Mouse (Mus musculus) G1E (cell line): Measurements from ENCODE around the gene Ovca2. TPM values are rescaled to one million over a fixed set of nuclear protein-coding genes. Genes with fewer than 3 reads are reported as not detected.
A peak's percentile ranks its signal among the peaks of the same experiment; 100 is the strongest.

Source experiments
- ATAC-seq: 2 replicates; pipeline ENCODE4 v1.8.0; 2016; ENCODE audit warnings: mild to moderate bottlenecking; ENCODE audit not compliant: insufficient number of reproducible peaks, poor library complexity, low FRiP score, severe bottlenecking; ENCODE audit errors: extremely low read depth
- DNase-seq: peaks from one replicate; pipeline ENCODE4 v3.0.0; 2012; ENCODE audit warnings: low spot score
- H3K27me3 ChIP-seq: 2 replicates; pipeline ENCODE4 v1.6.1; 2012; ENCODE audit warnings: mild to moderate bottlenecking, low read length, inconsistent platforms; ENCODE audit not compliant: insufficient read depth
- H3K36me3 ChIP-seq: replicated peaks from 2 replicates; pipeline ENCODE3; 2012; ENCODE audit warnings: mild to moderate bottlenecking, inconsistent platforms
- H3K4me1 ChIP-seq: 2 replicates; pipeline ENCODE4 v1.6.1; 2012; ENCODE audit warnings: low read depth, low read length, inconsistent platforms, mixed read lengths; ENCODE audit not compliant: insufficient read depth
- H3K4me3 ChIP-seq: 2 replicates; pipeline ENCODE4 v1.5.1; 2012; ENCODE audit warnings: low read depth, mild to moderate bottlenecking, inconsistent platforms, low read length, moderate library complexity, mixed read lengths
- H3K9me3 ChIP-seq: replicated peaks from 2 replicates; pipeline ENCODE4 v1.6.1; 2012; ENCODE audit warnings: inconsistent platforms
- CTCF ChIP-seq: IDR thresholded peaks from 2 replicates; pipeline ENCODE4 v1.5.1; 2012; ENCODE audit warnings: low read depth, low read length, inconsistent platforms, mixed read lengths
- GATA1 ChIP-seq: IDR thresholded peaks from 2 replicates; pipeline ENCODE4 v1.6.1; 2012; ENCODE audit warnings: borderline replicate concordance, low read length, inconsistent platforms, mixed read lengths
- GATA2 ChIP-seq: IDR thresholded peaks from 2 replicates; pipeline ENCODE4 v1.6.1; 2012; ENCODE audit warnings: low read depth, low read length, inconsistent platforms, borderline replicate concordance
- POLR2AphosphoS5 ChIP-seq: IDR thresholded peaks from 2 replicates; pipeline ENCODE4 v1.6.1; 2012; ENCODE audit warnings: low read depth, low read length, inconsistent platforms; ENCODE audit not compliant: insufficient replicate concordance
- TAL1 ChIP-seq: conservative IDR thresholded peaks from 2 replicates; pipeline ENCODE4 v1.6.1; 2012; ENCODE audit warnings: low read depth, low read length, inconsistent platforms, mixed read lengths
- polyA plus RNA-seq: library from polyadenylated mRNA; stranded (reverse); fragments of >175 nt; gene quantifications from 2 replicates; pipeline ENCODE4 v1.2.3, GENCODE M21; 2012
- total RNA-seq, 2 experiments: library from RNA; stranded (forward) in 1 of 2; stranded (reverse) in 1 of 2; fragments of 200-1000 nt in 1 of 2; fragments of >200 nt in 1 of 2; fragmentation: Nextera tagmentation in 1 of 2; gene quantifications; 2 replicates each; pipeline ENCODE4 v1.2.3; 2014 to 2017

The Ovca2 gene
- total and polyA plus RNA-seq, 3 experiments = 2.0 to 21.0 (median 20.9) TPM

GRCm38 (mm10) chr11:75134485-75135068 lies 44.1 kb downstream of the Ovca2 start:
- TF ChIP-seq GATA2 (no peak), TAL1 (no peak), POLR2AphosphoS5 (no peak), GATA1 (no peak), CTCF (no peak)
- H3K4me1 ChIP-seq = peaks cover 22% of the 10 kb centered on the region
- no peak overlapping the region for H3K4me3 ChIP-seq
- no peaks in the 10 kb centered on the region for H3K9me3 ChIP-seq
- H3K36me3 ChIP-seq = peaks cover 63% of the 10 kb centered on the region
- no peak for DNase-seq
- ATAC-seq = no peak
- no peaks in the 10 kb centered on the region for H3K27me3 ChIP-seq

GRCm38 (mm10) chr11:75133951-75134350 lies 44.7 kb downstream of the Ovca2 start:
- no peaks in the 10 kb centered on the region for H3K9me3 ChIP-seq
- peaks cover 56% of the 10 kb centered on the region for H3K36me3 ChIP-seq
- DNase-seq (no peak), ATAC-seq (no peak)
- TF ChIP-seq POLR2AphosphoS5 (no peak), GATA1 (no peak), TAL1 (no peak), GATA2 (no peak)
- no peaks in the 10 kb centered on the region for H3K27me3 ChIP-seq
- no peak overlapping the region for H3K4me3 ChIP-seq
- H3K4me1 ChIP-seq = peaks cover 22% of the 10 kb centered on the region

DNA sequence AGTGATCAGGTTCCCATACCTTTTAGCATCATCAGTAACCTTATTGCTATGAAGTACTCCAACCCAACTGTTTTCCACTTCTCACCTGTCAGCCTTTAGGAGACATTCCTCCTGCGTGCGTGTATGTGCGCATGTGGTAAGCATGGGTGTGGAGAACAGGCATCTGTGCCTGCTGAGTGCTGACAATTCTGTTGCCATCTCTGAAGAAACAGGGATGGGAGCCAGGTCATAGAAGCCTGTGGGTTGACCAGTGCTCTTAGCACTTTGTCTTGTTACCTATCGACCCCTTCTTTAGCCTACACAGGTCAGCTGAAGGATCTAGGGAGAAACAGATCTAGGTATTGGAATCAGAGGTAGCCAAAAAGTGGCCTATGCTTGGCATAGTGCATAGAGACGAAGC lies 45.2 kb downstream of the Ovca2 start:
- DNase-seq = no peak
- H3K4me3 ChIP-seq = no peak overlapping the region
- H3K9me3 ChIP-seq = no peaks in the 10 kb centered on the region
- no peak for ATAC-seq
- peaks cover 53% of the 10 kb centered on the region for H3K36me3 ChIP-seq
- H3K4me1 ChIP-seq = peaks cover 22% of the 10 kb centered on the region
- TF ChIP-seq GATA2 (no peak), GATA1 (no peak), POLR2AphosphoS5 (no peak), TAL1 (no peak), CTCF (no peak)
- H3K27me3 ChIP-seq = no peaks in the 10 kb centered on the region

DNA sequence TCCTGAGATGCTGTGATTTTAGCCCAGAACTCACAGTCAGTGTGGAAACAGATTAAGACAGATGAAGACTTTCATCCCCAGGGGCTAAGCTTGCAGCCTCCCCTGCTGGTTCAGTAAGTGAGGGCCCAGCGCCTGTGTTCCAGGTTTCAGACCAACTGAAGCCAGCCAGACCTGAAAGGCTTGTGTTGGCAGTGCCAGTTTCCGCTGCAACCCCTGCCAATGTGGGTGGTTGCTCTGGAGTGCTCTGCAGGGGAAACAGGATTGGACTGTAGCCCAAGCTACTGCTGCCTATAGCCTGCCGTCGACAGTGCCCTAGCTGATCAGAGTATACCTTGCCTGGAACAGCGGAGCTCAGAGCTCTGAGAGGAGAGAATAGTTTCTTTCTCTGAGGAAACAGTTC lies 46.4 kb downstream of the Ovca2 start:
- Histone ChIP-seq H3K36me3 (peaks cover 48% of the 10 kb centered on the region), H3K4me1 (peaks cover 16% of the 10 kb centered on the region), H3K27me3 (no peaks in the 10 kb centered on the region), H3K4me3 (no peak overlapping the region), H3K9me3 (no peaks in the 10 kb centered on the region)
- ATAC-seq = no peak
- DNase-seq = no peak
- TF ChIP-seq TAL1 (no peak), POLR2AphosphoS5 (no peak), GATA1 (no peak), CTCF (no peak), GATA2 (no peak)

DNA sequence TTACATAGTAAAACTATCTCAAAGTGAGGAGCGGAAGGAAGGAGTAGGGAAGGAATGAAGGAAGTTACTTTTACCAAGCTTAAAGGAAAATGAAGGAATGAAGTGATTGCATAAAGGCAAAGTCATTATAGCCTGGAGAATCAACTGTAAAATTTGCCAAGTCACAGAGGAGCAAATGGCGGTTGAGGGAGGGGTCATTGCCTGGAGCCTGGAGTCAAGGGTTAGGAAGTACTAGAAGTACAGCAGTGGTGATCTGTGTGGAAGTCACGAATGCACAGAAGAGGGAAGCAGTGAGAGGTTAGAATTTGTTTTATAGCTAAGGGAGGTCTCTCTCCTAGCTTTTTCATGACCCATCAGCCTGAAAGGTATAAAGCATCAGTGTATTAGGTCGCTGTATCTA lies 47.3 kb downstream of the Ovca2 start:
- H3K36me3 ChIP-seq = peaks cover 40% of the 10 kb centered on the region
- TF ChIP-seq GATA1 (no peak), CTCF (no peak), GATA2 (no peak), TAL1 (no peak), POLR2AphosphoS5 (no peak)
- H3K4me3 ChIP-seq = no peak overlapping the region
- ATAC-seq (peak; percentile 15; the same call in 1 of the 2 replicates), DNase-seq (peak; percentile 41)
- H3K9me3 ChIP-seq = no peaks in the 10 kb centered on the region
- H3K27me3 ChIP-seq = no peaks in the 10 kb centered on the region
- H3K4me1 ChIP-seq = peaks cover 8% of the 10 kb centered on the region

DNA sequence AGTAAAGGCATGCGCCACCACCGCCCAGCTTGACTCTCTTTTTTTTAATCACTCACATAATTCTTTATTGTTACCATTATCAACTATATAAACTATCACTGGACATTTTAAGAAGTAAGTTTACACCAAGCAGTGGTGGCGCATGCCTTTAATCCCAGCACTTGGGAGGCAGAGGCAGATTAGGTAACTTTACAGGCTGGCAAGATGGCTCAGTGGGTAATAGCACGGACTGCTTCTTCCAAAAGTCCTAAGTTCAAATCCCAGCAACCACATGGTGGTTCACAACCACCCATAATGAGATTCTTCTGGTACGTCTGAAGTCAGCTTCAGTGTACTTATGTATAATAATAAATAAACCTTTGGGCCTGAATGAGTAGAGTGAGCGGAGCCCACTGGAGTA lies 49.2 kb downstream of the Ovca2 start:
- Histone ChIP-seq H3K27me3 (no peaks in the 10 kb centered on the region), H3K36me3 (peaks cover 26% of the 10 kb centered on the region), H3K4me3 (no peak overlapping the region), H3K4me1 (peaks cover 8% of the 10 kb centered on the region), H3K9me3 (no peaks in the 10 kb centered on the region)
- DNase-seq = no peak
- ATAC-seq = no peak
- no peak for TF ChIP-seq GATA2
- TF ChIP-seq GATA1 = no peak
- no peak for TF ChIP-seq POLR2AphosphoS5
- TF ChIP-seq TAL1 = no peak
- no peak for TF ChIP-seq CTCF
